Mouse (Mus musculus) thymus, adult 2 months (tissue): ENCODE data around the gene Olfr73.

Source experiments
- CTCF ChIP-seq: fragments of 200-500 bp; IDR thresholded peaks from 2 replicates; pipeline ENCODE4 v1.5.1; 2012; ENCODE audit warnings: mild to moderate bottlenecking, control low read depth, low read length, moderate library complexity, borderline replicate concordance; ENCODE audit not compliant: control insufficient read depth, poor library complexity, insufficient read depth; ENCODE audit errors: extremely low read depth
- POLR2A ChIP-seq: fragments of 200-500 bp; IDR thresholded peaks from 2 replicates; pipeline ENCODE4 v1.6.1; 2012; ENCODE audit warnings: mild to moderate bottlenecking, low read length, control low read depth, moderate library complexity; ENCODE audit not compliant: control insufficient read depth, poor library complexity, insufficient read depth; ENCODE audit errors: extremely low read depth

DNA sequence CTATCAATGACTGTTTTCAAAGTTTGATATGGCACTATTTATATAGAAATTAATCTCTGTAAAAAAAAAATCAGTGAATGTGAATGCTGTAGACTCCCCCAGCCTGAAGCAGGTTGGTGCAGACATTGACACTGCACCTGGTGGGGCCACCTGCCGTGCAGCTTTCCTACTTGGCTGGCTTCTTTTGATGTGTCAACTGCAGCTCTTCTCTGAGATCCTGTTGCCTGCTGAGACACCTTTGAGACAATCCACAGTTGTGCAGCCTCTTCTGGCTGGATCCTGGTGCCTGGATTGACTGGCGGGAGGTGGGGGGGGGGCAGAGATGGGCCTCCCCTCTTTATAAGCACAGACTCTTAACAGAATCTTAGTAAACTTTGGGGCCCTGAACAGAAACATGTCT, 26.1 kb upstream of the Olfr73 start:
- TF ChIP-seq POLR2A (no peak), CTCF (no peak)
